Mouse (Mus musculus): ENCODE data around the gene Adam1a.
"Not testable (repeated sequence)": the region's sequence is repeated elsewhere in the genome, so short reads cannot be mapped to it uniquely, and the experiment has no call there.

Adam1a gene

GRCm38 (mm10) chr5:121566035-121566681, 20.9 kb upstream of the Adam1a start:
- in situ Hi-C loops (cut with MboI, MseI) = loop anchor here in 1 of 2 experiments (5.0 kb wide), 1 partner anchor 41 kb away; no protein-coding TSS in a partner anchor

- in situ Hi-C loops (cut with MboI, MseI) = loop anchor here in 1 of 2 experiments (5.0 kb wide), 1 partner anchor 33 kb away; no protein-coding TSS in a partner anchor
Measured at GRCm38 (mm10) chr5:121564468-121564895, 19.2 kb upstream of the Adam1a start.

DNA sequence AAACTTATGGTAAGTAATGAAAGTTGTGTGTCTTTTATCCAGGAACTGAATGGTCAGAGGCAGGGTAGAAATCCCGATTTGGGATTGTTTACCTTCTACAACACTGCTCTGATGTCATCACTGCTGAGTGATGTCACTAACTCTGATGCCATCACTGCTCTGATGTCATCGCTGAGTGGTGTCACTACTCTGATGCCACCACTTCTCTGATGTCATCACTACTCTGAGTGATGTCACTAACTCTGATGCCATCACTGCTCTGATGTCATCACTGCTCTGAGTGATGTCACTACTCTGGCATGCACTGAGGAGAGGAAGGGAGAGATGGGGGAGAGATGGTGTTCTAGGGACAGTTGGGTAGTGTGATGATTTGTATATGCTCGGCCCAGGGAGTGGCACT, 17.2 kb upstream of the Adam1a start:
- in situ Hi-C loops (cut with MboI, MseI) = loop anchor here in 1 of 2 experiments (5.0 kb wide), 1 partner anchor 35 kb away; no protein-coding TSS in a partner anchor

GRCm38 (mm10) chr5:121549196-121549595, 3.9 kb upstream of the Adam1a start:
- in situ Hi-C loops (cut with MboI, MseI) = no loop called here

DNA sequence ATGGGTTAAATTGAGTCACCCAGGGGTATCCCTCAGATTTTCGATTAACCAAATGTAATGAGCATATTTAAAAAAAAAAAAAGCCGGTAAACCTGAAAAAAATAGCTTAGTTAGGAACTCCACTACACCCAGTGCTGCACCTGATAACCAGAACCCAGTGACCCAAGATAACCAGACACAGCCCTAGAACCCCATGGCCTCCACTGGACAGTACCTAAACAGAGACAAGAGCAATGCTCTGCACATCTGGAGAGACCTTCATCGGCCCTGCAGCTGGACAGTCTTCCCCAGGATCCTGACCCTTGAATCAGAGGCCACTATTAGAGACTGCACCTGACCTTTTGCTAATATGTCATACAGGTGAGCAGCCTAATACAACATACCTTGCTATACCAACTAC, 1.8 kb upstream of the Adam1a start:
- in situ Hi-C loops (cut with MboI, MseI) = no loop called here

DNA sequence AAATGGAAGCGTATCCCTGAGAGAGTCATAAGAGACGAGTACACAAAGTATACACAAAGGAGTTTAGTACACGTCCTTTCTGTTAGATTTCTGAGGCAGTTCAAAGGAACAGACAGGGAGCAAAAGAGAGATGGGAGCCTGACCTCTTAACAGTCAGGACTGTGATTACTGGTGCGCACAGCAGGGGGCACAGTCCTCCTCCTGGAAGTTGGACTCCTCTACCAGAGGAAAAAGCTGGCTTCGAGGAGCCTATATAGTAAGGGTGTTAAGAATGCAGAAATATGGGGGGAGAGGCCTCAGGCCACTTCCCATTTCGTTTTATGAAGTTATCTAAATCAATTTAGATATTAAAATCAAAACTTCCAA, 1.2 kb upstream of the Adam1a start:
- in situ Hi-C loops (cut with MboI, MseI) = no loop called here

GRCm38 (mm10) chr5:121545793-121546529, 679 bp upstream of the Adam1a start, which contains the start of gene Mapkapk5:
Mapkapk5 (minus strand) TSS chr5:121545905.
- in situ Hi-C loops (cut with MboI, MseI) = no loop called here

GRCm38 (mm10) chr5:121543370-121543769, 1.9 kb downstream of the Adam1a start:
- in situ Hi-C loops (cut with MboI, MseI) = no loop called here

GRCm38 (mm10) chr5:121541235-121541634, 4.0 kb downstream of the Adam1a start:
- in situ Hi-C loops (cut with MboI, MseI) = no loop called here

DNA sequence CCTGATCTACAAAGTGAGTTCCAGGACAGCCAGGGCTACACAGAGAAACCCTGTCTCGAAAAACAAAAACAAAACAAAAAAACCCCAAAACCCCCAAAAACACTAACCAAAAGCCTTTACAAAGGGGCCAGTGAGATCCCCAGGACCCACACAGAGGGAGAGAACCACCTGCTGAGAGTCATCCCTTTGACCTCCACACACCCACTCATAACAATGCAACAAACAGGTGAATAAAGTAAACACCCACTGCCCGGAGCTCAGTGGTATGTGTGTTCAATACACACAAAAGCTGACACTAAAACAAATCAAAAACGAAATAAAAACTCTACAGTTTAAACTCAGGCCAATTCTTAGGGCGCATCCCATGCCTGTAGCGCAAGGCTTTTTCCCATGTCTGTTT, 5.2 kb downstream of the Adam1a start:
- in situ Hi-C loops (cut with MboI, MseI) = no loop called here

- in situ Hi-C loops (cut with MboI, MseI) = no loop called here
Measured at GRCm38 (mm10) chr5:121537588-121537987, 7.7 kb downstream of the Adam1a start.

DNA sequence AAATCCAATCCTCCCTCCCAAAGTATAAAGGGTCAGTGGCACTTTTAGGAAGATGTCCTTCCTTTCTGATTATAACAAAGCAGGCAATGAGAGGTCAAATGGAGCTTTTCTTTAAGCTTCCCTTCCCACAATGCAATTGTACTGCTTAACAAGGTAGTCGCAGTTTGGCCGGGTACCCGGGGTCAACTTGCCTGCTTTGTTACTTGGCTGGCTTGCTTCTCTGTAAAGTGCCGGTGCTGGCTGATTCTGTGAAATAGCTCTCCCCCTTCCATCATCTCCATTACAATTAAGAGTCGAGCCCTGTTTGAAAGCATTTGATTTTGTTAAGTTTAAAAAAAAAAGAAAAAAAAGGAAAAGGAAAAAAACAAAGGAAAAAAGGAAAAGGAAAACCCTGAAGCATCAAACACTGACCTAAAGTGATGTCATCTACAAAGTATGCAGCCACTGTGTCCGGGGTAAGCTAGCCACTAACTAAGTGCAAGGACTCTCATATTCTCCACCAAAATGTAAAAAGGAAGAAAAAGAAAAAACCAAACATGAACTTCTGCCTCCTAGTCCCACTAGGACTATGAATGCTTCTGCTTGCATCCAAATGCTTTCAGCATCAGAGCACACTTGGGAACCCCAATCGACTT, 8.2 kb downstream of the Adam1a start:
- in situ Hi-C loops (cut with MboI, MseI) = no loop called here

DNA sequence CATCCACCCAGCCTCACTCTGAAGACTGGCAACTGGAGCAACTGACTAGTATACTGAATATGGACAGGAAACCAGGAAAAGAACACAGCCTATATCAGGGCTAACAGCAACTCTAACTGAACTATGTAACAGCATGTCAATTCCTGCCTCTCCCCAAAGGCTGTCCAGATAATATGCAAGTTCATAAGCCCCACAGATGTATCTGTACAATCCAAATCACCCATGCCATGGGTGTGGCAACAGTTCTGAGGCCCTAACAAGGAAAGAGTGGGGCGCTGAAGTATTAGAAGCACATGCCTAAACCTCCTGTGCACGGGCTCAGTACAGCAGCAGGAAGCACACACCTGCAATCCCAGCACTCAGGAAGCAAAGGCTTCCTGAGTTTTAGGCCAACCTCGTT, 10.2 kb downstream of the Adam1a start:
- in situ Hi-C loops (cut with MboI, MseI) = no loop called here

GRCm38 (mm10) chr5:121534521-121534920, 10.8 kb downstream of the Adam1a start:
- in situ Hi-C loops (cut with MboI, MseI) = no loop called here

DNA sequence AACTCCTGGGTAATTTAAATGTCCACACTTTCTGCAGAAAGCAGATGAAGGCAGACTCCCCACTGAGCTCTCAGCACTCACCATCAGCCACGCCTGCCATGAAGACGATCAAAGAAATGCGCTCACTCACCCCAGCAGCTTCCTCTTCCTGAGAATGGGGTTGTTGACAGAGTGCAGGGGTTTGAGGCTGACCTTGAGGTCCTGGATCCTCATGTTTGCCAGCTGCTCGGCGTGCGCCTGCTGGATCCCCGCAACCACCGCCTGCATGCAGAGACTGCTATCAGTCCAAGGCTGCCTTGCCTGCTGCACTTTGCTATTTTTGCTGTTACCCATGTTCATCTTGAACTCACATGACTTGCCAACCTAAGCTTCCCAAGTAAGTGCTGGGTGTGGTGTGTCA, 18.3 kb downstream of the Adam1a start:
- in situ Hi-C loops (cut with MboI, MseI) = loop anchor here in 1 of 2 experiments (5.0 kb wide), 1 partner anchor 95 kb away; no protein-coding TSS in a partner anchor

GRCm38 (mm10) chr5:121526526-121526925, 18.8 kb downstream of the Adam1a start:
- in situ Hi-C loops (cut with MboI, MseI) = loop anchor here in 1 of 2 experiments (5.0 kb wide), 1 partner anchor 94 kb away; no protein-coding TSS in a partner anchor

DNA sequence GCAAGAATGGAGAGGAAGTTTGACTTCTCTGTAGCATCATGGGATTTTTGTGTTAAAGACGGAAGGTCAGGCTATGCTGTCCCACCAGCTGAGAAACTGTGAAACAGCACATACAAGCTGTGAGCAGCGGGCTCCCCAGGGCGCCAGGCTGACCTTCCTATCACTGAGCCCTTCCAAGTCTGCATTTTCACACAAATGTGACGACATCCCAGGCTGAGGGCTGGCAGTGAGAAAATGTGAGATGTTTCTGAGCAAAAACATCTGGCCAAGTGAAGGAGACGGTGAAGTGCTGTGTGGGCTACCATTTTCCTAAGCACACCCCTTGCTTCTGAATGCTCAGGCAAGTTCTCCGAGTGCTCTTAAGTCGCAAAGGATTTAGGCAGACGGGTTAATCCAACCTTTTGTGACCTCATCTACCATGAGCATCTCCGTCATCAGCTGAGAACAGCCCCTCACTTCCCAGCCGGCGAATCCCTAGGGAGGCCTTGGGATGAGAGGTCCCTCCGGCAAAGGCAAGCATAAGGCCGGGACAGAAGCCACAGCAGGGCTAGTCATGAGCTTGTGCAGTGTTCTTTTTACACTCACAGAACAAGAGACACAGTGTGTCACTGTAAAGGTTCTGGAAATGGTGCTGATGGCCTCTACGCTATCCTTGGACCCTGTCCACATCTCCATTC, 19.4 kb downstream of the Adam1a start:
- in situ Hi-C loops (cut with MboI, MseI) = loop anchor here in 1 of 2 experiments (5.0 kb wide), 1 partner anchor 94 kb away; no protein-coding TSS in a partner anchor

GRCm38 (mm10) chr5:121519758-121520157, 25.5 kb downstream of the Adam1a start:
- in situ Hi-C loops (cut with MboI, MseI) = not testable (repeated sequence)

GRCm38 (mm10) chr5:121518983-121519382, 26.3 kb downstream of the Adam1a start:
- in situ Hi-C loops (cut with MboI, MseI) = no loop called here

DNA sequence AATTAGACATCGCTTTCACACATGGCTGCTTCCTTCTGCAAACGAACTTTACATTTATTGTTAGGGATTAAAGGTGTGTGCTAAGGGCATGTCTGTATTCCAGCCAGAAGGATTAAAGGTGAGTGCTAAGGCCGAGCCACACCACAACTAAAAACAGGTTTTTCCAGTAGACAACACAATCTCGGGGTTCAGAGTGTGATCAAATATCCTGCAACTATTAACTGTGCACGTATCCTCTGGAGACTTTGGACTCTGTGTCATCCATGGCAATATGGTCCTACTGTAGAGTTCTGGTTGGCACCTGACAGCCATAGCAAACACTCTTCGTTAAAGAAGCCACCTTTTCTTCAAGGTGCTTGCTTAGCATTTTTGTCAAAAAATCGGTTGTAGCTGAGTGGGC, 35.3 kb downstream of the Adam1a start:
- in situ Hi-C loops (cut with MboI, MseI) = no loop called here

- in situ Hi-C loops (cut with MboI, MseI) = no loop called here
Measured at GRCm38 (mm10) chr5:121506846-121507245, 38.4 kb downstream of the Adam1a start.

- in situ Hi-C loops (cut with MboI, MseI) = no loop called here
Measured at GRCm38 (mm10) chr5:121503231-121503630, 42.1 kb downstream of the Adam1a start, which contains the start of gene Adam1b. Adam1b (minus strand) TSS chr5:121503435.

All from T-helper 17 cell (primary cell).